Mouse (Mus musculus): ENCODE data around the gene Myl6b.
"Not testable (repeated sequence)": the region's sequence is repeated elsewhere in the genome, so short reads cannot be mapped to it uniquely, and the experiment has no call there.

Myl6b gene

GRCm38 (mm10) chr10:128492633-128493311 lies 5.7 kb downstream of the Myl6b start:
- DNase-seq = peak; percentile 50 to 53

GRCm38 (mm10) chr10:128492051-128492450 lies 6.4 kb downstream of the Myl6b start:
- DNase-seq = not testable (repeated sequence)

- no peak for DNase-seq
These were observed 7.0 kb downstream of the Myl6b start for GRCm38 (mm10) chr10:128491495-128491894.

- no peak for DNase-seq
These were observed 7.6 kb downstream of the Myl6b start for GRCm38 (mm10) chr10:128490912-128491311.

- DNase-seq = peak in 1 of 2 experiments; percentile 23
These were observed 8.3 kb downstream of the Myl6b start for GRCm38 (mm10) chr10:128490232-128490631.

GRCm38 (mm10) chr10:128489785-128490184 lies 8.7 kb downstream of the Myl6b start:
- DNase-seq = no peak

- DNase-seq = no peak
These were observed 9.1 kb downstream of the Myl6b start for GRCm38 (mm10) chr10:128489380-128489779.

GRCm38 (mm10) chr10:128488776-128489175 lies 9.7 kb downstream of the Myl6b start:
- no peak for DNase-seq

- DNase-seq = peak; percentile 71 to 74
These were observed 10.4 kb downstream of the Myl6b start for GRCm38 (mm10) chr10:128487861-128488712.

- DNase-seq = no peak
These were observed 12.1 kb downstream of the Myl6b start for GRCm38 (mm10) chr10:128486370-128486769.

GRCm38 (mm10) chr10:128474366-128474765 lies 24.1 kb downstream of the Myl6b start:
- no peak for DNase-seq

- DNase-seq = no peak
These were observed 38.2 kb downstream of the Myl6b start for GRCm38 (mm10) chr10:128460270-128460630.

- DNase-seq = peak; percentile 63 to 65
These were observed 38.8 kb downstream of the Myl6b start for GRCm38 (mm10) chr10:128459409-128460269.

GRCm38 (mm10) chr10:128458719-128459408 lies 39.6 kb downstream of the Myl6b start, which contains the start of gene Smarcc2:
Gene Smarcc2, plus strand, starts transcription at chr10:128459248.
- DNase-seq = peak; percentile 82 to 91

GRCm38 (mm10) chr10:128458348-128458718 lies 40.2 kb downstream of the Myl6b start:
- peak; percentile 92 to 97 for DNase-seq

- no peak for DNase-seq
These were observed 40.8 kb downstream of the Myl6b start for GRCm38 (mm10) chr10:128457676-128458075.

- peak; percentile 66 to 74 for DNase-seq
These were observed 43.2 kb downstream of the Myl6b start for GRCm38 (mm10) chr10:128455280-128455679.

GRCm38 (mm10) chr10:128454471-128454870 lies 44.0 kb downstream of the Myl6b start:
- no peak for DNase-seq

- DNase-seq = no peak
These were observed 47.5 kb downstream of the Myl6b start for GRCm38 (mm10) chr10:128451014-128451413.

GRCm38 (mm10) chr10:128445407-128445806 lies 53.1 kb downstream of the Myl6b start:
- DNase-seq = no peak

- DNase-seq = no peak
These were observed 54.1 kb downstream of the Myl6b start for GRCm38 (mm10) chr10:128444354-128444753.

All from cerebellum, postnatal 36 days (tissue).